Mouse (Mus musculus) embryonic facial prominence, embryonic 10.5 days (tissue): ENCODE measurements around the gene Olfr328. TPM values are rescaled to one million over a fixed set of nuclear protein-coding genes. Genes with fewer than 3 reads are reported as not detected.

Experiments used
- DNase-seq: peaks from one replicate; pipeline ENCODE4 v3.0.0-alpha.2; 2017; ENCODE audit warnings: low spot score
- H3K27ac ChIP-seq: fragments of 300-500 bp; sonication (generic); replicated peaks from 2 replicates; pipeline ENCODE4 v1.5.1; 2016; ENCODE audit warnings: mild to moderate bottlenecking
- H3K27me3 ChIP-seq: fragments of 300-500 bp; sonication (generic); replicated peaks from 2 replicates; pipeline ENCODE4 v1.6.1; 2016; ENCODE audit warnings: low read depth, mild to moderate bottlenecking; ENCODE audit not compliant: poor library complexity, severe bottlenecking
- H3K36me3 ChIP-seq: fragments of 300-500 bp; sonication (generic); replicated peaks from 2 replicates; pipeline ENCODE4 v1.6.1; 2016; ENCODE audit warnings: mild to moderate bottlenecking, moderate library complexity
- H3K4me1 ChIP-seq: fragments of 300-500 bp; sonication (generic); 2 replicates; pipeline ENCODE4 v1.6.1; 2016
- H3K4me3 ChIP-seq: fragments of 300-500 bp; sonication (generic); 2 replicates; pipeline ENCODE4 v1.5.1; 2016; ENCODE audit warnings: mild to moderate bottlenecking, moderate library complexity
- H3K9me3 ChIP-seq: fragments of 300-500 bp; sonication (generic); 2 replicates; pipeline ENCODE4 v1.6.1; 2016; ENCODE audit warnings: mild to moderate bottlenecking
- WGBS: fragments of 180-500 bp; shearing (Covaris S2); methylation state at CpG from one replicate; pipeline ENCODE4 v1.1.7; 2016; 5-methylcytosine and 5-hydroxymethylcytosine counted together
- polyA plus RNA-seq: library from polyadenylated mRNA; unstranded; fragments of >200 nt; fragmentation: Nextera tagmentation; extraction: Ambion mirVana; gene quantifications from 2 replicates; pipeline ENCODE4 v1.2.1, GENCODE M21; 2016

Gene Olfr328
- 0.05 TPM in 2 replicates for polyA plus RNA-seq

DNA sequence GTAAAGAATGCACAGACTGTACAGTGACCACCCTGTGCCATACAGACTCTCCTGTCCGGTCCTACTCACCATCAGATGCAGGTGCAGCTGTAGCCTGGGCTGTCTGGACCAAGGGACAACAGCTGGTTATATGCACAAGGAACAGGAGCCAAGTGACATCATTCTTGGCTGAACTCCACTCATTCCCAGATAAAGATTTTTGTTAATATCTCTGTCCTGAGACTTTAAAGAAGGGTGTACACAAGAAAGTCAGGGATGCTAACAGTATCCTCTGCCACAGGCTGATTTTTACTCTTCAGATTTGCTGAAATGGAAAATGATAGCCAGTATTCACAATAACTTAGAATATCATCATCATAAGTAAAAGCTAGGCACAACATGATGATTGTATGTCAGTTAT, at the start of gene Olfr328:
Gene Olfr328 (minus strand): TSS at position 101 of the 400 bp plus-strand sequence.
- H3K27ac ChIP-seq, result no peak within 1 kb of the TSS
- DNase-seq, result no peak
- H3K9me3 ChIP-seq, result no peaks in the 10 kb centered on the region
- H3K4me3 ChIP-seq, result no peak within 1 kb of the TSS
- H3K27me3 ChIP-seq, result no peaks in the 10 kb centered on the region
- no peaks in the 10 kb centered on the region for H3K4me1 ChIP-seq
- 93% methylated on average over 1 of the region's 1 CpGs for WGBS
- H3K36me3 ChIP-seq, result no peaks in the 10 kb centered on the region

GRCm38 (mm10) chr11:58605228-58605627, 49.8 kb upstream of the Olfr328 start:
- Histone ChIP-seq H3K27ac (no peak overlapping the region), H3K9me3 (no peaks in the 10 kb centered on the region), H3K36me3 (no peaks in the 10 kb centered on the region), H3K27me3 (no peaks in the 10 kb centered on the region), H3K4me3 (no peak overlapping the region), H3K4me1 (0 out of 2 replicates have a peak, but pooled peaks cover 5% of the 10 kb centered on the region)
- 88% methylated on average over 3 of the region's 3 CpGs for WGBS
- no peak for DNase-seq

GRCm38 (mm10) chr11:58604688-58605087, 49.3 kb upstream of the Olfr328 start:
- 76% methylated on average over 2 of the region's 2 CpGs for WGBS
- Histone ChIP-seq H3K4me1 (0 out of 2 replicates have a peak, but pooled peaks cover 5% of the 10 kb centered on the region), H3K27me3 (no peaks in the 10 kb centered on the region), H3K36me3 (no peaks in the 10 kb centered on the region), H3K9me3 (no peaks in the 10 kb centered on the region), H3K27ac (no peak overlapping the region), H3K4me3 (no peak overlapping the region)
- DNase-seq, result no peak

DNA sequence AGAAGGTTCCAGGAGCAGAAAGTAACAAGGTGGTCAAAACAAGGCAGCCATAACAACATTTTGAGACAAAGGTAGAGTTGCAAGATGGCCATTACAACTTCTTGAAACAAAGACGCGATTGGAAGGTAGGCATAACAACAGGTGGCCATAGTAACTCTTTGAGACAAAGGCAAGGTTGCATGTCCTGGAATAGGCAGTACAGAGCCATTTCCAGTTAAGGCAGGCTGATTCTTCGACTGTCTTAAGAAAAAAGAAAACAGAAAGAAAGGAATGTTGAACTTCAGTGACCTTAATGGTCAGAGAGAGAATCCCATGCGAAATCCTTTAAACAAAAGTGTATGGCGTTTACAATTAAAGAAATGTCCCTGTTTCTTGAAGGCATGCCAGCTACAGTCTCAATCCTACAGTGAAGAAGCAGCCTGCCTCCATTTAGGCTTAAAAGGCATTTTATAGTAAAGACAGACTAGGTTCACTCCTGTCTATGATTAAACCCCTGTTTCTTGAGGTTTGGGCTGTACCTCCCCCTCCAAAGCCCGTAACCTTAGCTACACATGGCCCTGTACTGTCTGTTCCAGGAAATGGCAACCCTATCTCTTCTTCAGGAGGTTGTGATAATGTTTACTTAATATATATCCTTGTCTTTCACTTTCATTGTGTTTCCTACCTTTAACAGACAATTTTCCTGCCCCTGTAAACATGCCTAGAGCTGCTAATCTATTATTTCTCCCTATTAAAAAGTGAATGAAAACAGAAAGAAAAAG, 47.5 kb upstream of the Olfr328 start:
- Histone ChIP-seq H3K27me3 (no peaks in the 10 kb centered on the region), H3K27ac (no peak overlapping the region), H3K4me3 (no peak overlapping the region), H3K9me3 (no peaks in the 10 kb centered on the region), H3K36me3 (no peaks in the 10 kb centered on the region), H3K4me1 (no peaks in the 10 kb centered on the region)
- 80% methylated on average over 6 of the region's 6 CpGs for whole genome bisulfite sequencing
- DNase-seq, result no peak

GRCm38 (mm10) chr11:58602062-58602461, 46.6 kb upstream of the Olfr328 start:
- DNase-seq, result no peak
- no peaks in the 10 kb centered on the region for H3K4me1 ChIP-seq
- H3K36me3 ChIP-seq, result no peaks in the 10 kb centered on the region
- no peaks in the 10 kb centered on the region for H3K27me3 ChIP-seq
- no peak overlapping the region for H3K4me3 ChIP-seq
- no peak overlapping the region for H3K27ac ChIP-seq
- no peaks in the 10 kb centered on the region for H3K9me3 ChIP-seq

DNA sequence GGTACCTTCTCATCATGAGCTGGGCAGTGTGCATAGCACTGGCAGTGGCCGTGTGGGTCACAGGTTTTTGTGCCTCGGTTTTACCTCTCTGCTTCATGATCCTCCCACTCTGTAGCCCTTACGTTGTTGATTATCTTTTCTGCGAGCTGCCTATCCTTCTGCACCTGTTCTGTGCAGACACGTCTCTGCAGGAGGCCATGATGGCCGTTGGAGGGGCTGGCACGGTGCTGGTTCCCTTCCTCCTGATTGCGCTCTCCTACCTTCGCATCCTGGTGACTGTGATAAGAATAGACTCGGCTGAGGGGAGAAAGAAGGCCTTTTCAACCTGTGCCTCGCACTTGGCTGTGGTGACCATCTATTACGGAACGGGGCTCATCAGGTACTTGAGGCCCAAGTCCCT, 42.4 kb upstream of the Olfr328 start:
- Histone ChIP-seq H3K9me3 (no peaks in the 10 kb centered on the region), H3K27ac (no peak overlapping the region), H3K4me3 (no peak overlapping the region), H3K4me1 (no peaks in the 10 kb centered on the region), H3K27me3 (no peaks in the 10 kb centered on the region), H3K36me3 (no peaks in the 10 kb centered on the region)
- WGBS, result 85% methylated on average over 13 of the region's 13 CpGs
- DNase-seq, result no peak

DNA sequence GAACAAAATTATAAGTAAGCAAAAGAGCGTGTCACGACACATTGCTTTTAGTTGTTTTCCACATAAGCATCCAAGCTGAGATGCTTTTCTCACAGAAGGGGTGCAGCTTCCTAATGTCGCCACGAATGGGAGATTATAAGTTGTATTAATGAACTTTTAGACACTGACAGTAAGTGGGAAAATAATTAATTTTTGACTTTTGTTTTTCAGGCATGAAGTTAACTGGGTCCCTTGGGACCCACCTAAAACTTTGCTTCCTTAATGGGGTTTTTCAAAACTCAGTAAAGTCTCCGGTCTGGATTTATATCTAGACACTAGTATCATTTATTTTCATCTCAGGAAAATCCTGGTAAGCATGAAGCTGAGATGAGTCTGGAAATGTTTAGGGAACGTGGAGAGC, 39.4 kb upstream of the Olfr328 start, which contains the start of gene Olfr324:
Gene Olfr324 (plus strand): TSS at position 301 of the 400 bp plus-strand sequence.
- H3K27me3 ChIP-seq, result no peaks in the 10 kb centered on the region
- no peak within 1 kb of the TSS for H3K27ac ChIP-seq
- DNase-seq, result no peak
- 84% methylated on average over 6 of the region's 6 CpGs for WGBS
- no peak within 1 kb of the TSS for H3K4me3 ChIP-seq
- no peaks in the 10 kb centered on the region for H3K9me3 ChIP-seq
- no peaks in the 10 kb centered on the region for H3K4me1 ChIP-seq
- H3K36me3 ChIP-seq, result no peaks in the 10 kb centered on the region

GRCm38 (mm10) chr11:58588620-58589250, 33.3 kb upstream of the Olfr328 start:
- H3K9me3 ChIP-seq, result no peaks in the 10 kb centered on the region
- H3K27ac ChIP-seq, result no peak overlapping the region
- no peaks in the 10 kb centered on the region for H3K36me3 ChIP-seq
- no peak for DNase-seq
- H3K4me1 ChIP-seq, result no peaks in the 10 kb centered on the region
- H3K4me3 ChIP-seq, result no peak overlapping the region
- WGBS, result 67% methylated on average over 3 of the region's 3 CpGs
- H3K27me3 ChIP-seq, result no peaks in the 10 kb centered on the region

GRCm38 (mm10) chr11:58587898-58588348, 32.5 kb upstream of the Olfr328 start:
- Histone ChIP-seq H3K27ac (0 out of 2 replicates have a peak overlapping the region, but pooled peaks have one; percentile 19), H3K4me1 (no peaks in the 10 kb centered on the region), H3K36me3 (no peaks in the 10 kb centered on the region), H3K4me3 (no peak overlapping the region), H3K9me3 (no peaks in the 10 kb centered on the region), H3K27me3 (no peaks in the 10 kb centered on the region)
- DNase-seq, result peak; percentile 34
- WGBS, result 68% methylated on average over 7 of the region's 7 CpGs

DNA sequence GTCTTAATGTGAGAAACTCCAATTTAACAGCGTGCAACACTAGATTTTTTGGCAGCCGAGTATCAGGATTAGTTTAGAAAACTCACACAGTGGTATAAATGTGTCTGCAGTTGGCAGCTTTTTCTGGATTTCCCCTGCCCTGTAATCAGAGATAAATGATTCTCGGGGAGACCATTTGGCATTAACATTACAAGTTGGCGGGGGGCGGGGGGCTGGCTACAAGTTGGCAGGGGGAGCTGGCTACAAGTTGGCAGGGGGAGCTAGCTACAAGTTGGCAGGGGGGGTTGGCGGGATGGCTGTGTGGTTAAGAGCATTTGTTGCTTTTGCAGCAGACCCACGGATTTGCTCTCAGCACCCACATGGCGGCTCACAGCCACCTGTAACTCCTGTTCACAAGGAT, 23.2 kb upstream of the Olfr328 start:
- WGBS, result 85% methylated on average over 8 of the region's 8 CpGs
- Histone ChIP-seq H3K4me1 (no peaks in the 10 kb centered on the region), H3K9me3 (no peaks in the 10 kb centered on the region), H3K36me3 (no peaks in the 10 kb centered on the region), H3K4me3 (no peak overlapping the region), H3K27me3 (no peaks in the 10 kb centered on the region), H3K27ac (no peak overlapping the region)
- no peak for DNase-seq

DNA sequence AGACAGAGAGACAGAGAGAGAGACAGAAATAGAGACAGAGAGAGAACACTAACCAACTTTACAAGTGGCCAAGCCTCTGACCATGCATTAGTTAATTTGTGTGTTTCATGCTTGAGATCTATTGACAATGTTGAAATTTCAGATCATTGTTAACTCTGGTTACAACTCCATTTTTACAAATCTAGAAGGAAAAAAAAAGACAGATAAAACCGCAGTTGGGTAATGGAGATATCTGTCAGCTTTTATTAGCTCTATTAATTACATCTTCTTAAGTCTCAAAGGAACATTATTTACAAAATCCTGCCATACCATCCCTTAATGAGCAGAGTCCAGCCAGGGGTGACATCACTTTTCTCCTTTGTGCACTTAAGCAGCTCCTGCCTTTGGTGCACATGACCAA, 22.0 kb upstream of the Olfr328 start, which contains the start of gene Olfr325:
Gene Olfr325 (plus strand): TSS at position 301 of the 400 bp plus-strand sequence.
- Histone ChIP-seq H3K27ac (no peak within 1 kb of the TSS), H3K27me3 (no peaks in the 10 kb centered on the region), H3K4me3 (no peak within 1 kb of the TSS), H3K9me3 (no peaks in the 10 kb centered on the region), H3K36me3 (no peaks in the 10 kb centered on the region), H3K4me1 (no peaks in the 10 kb centered on the region)
- WGBS, result 77% methylated on average over 1 of the region's 1 CpGs
- no peak for DNase-seq

- no peaks in the 10 kb centered on the region for H3K9me3 ChIP-seq
- H3K27me3 ChIP-seq, result no peaks in the 10 kb centered on the region
- no peak for DNase-seq
- no peaks in the 10 kb centered on the region for H3K36me3 ChIP-seq
- no peak within 1 kb of the TSS for H3K27ac ChIP-seq
- 82% methylated on average over 5 of the region's 5 CpGs for WGBS
- H3K4me1 ChIP-seq, result no peaks in the 10 kb centered on the region
- H3K4me3 ChIP-seq, result no peak within 1 kb of the TSS
Observed at GRCm38 (mm10) chr11:58570405-58570804, 15.0 kb upstream of the Olfr328 start, which contains the start of gene Olfr224. TSS of gene Olfr224 (minus strand) at chr11:58570553.

- Histone ChIP-seq H3K4me3 (no peak within 1 kb of the TSS), H3K27ac (no peak within 1 kb of the TSS), H3K27me3 (no peaks in the 10 kb centered on the region), H3K4me1 (no peaks in the 10 kb centered on the region), H3K9me3 (no peaks in the 10 kb centered on the region), H3K36me3 (no peaks in the 10 kb centered on the region)
- 84% methylated on average over 5 of the region's 5 CpGs for WGBS
- no peak for DNase-seq
Observed at GRCm38 (mm10) chr11:58546322-58546721, 9.1 kb downstream of the Olfr328 start, which contains the start of gene Olfr329-ps. TSS of gene Olfr329-ps (minus strand) at chr11:58546422.
